Mouse (Mus musculus) ovary, postnatal 36 days (tissue): ENCODE measurements around the gene Rhou.
"Not testable (repeated sequence)": the region's sequence is repeated elsewhere in the genome, so short reads cannot be mapped to it uniquely, and the experiment has no call there.

Source experiments
- DNase-seq: peaks from one replicate; pipeline ENCODE4 v3.0.0; 2022; ENCODE audit warnings: low spot score, mixed read lengths

The Rhou gene

DNA sequence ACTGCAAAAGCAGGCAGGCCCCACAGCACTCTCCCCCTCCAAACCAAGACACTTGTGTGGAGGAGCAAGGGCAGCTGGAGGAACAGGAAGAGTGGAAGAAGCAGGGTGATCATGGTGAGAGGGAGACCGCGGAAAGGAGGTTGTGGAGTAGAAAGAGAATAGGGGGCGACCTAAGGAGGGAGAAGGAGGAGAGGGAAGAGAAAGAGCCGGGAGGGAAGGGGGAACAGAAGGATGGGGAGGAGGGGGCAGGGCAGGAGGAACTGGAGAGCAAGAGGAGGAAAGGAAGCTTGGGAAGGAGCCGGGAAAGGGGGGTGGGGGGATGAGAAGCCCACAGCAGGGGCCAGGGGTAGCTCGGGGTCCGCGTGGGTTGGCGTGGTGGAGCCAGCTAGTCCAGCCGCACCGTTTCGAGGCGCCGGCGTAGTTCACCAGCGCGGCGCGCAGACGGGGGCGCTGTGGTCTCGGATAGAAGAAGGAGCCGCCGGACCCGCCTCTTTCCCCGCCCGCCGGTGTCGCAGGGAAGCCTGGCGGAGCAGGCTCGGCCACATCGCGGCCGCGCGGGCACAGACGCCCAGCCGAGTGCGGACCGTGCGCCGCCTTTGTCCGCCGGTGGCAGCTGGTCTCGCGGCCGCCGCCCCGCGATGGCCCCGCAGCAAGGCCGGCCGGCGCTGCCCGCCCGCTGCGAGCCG is at the start of gene Rhou:
TSS of gene Rhou (plus strand) at position 622 of the 686 bp plus-strand sequence.
- peak; percentile 95 for DNase-seq

DNA sequence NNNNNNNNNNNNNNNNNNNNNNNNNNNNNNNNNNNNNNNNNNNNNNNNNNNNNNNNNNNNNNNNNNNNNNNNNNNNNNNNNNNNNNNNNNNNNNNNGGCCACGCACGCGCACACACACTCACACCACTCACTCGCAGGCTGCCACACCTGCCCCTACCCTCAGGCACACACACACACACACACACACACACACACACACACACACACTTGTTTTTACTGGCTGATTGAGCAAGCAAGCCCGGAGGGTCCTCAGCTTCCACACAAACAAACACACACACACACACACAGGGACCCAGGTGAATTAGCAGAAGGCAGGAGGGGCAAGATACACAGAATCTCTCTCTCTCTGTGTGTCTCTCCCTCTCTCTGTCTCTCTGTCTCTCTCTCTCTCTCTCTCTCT is 41.1 kb upstream of the Rhou start:
- peak; percentile 2 for DNase-seq

DNA sequence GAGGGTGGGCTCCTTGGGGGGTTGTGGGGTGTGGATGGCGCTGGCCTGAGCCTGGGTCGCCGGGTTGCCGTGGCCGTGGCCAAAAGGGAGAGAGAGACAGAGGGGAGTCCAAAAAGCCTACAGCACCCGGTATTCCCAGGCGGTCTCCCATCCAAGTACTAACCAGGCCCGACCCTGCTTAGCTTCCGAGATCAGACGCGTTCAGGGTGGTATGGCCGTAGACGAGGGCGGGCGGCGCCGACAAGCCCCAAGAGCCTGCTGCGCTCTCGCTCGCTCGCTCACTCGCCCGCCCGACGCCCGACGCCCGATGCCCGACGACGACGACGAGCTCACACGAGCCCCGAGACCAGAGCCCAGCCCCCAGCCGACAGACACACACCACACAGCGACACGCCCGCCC is 30.2 kb upstream of the Rhou start:
- DNase-seq: not testable (repeated sequence)

DNA sequence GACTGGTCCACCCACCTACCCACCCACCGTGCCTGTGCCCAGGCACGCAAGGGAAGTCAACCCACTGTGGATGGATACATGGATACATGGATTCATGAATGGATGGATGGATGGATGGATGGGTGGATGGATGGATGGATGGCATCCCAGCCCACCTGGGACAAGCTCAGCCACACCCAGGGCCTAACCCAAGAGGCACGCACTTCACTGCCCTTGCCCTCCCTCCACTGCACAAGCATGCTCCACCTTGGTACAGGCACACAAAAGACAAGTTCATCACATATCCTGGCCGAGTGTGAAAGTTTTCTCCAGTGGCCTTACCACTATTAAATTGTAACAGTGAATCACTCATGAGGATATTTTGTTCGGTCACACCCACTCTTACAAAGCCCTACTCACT is 29.5 kb upstream of the Rhou start:
- no peak for DNase-seq

DNA sequence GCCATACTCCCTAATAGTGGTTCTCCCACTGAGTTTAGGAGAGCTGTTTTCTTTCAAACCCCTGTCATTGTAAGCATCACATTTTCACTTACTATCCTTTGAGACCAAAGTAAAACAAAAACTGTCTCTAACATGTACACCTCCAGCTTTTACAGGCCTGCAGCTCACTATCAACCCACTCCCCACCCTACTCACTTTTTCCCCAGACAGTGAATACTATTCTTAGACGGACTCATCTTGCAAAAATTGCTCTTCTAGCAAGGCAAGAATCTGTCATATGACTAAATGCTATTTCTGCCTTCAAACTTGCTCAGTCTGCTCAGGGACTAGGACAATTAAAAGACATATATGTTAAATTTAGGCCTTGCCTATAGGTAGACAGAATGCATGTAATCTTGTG is 29.0 kb upstream of the Rhou start:
- DNase-seq: no peak

DNA sequence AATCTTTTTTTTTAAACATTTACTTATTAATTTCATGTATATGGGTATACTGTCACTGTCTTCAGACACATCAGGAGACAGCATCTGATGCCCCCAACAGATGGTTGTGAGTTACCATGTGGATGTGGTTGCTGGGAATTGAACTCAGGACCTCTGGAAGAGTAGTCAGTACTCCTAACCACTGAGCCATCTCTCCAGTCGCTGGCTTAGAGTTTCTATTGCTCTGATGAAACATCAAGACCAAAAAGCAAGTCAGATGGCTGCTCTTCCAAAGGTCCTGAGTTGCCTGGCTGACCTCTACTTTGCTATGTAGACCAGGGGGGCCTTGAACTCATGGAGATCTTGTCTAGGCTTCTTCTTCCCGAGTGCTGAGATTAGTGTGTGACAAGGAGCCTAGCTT is 28.0 kb upstream of the Rhou start:
- DNase-seq: no peak

DNA sequence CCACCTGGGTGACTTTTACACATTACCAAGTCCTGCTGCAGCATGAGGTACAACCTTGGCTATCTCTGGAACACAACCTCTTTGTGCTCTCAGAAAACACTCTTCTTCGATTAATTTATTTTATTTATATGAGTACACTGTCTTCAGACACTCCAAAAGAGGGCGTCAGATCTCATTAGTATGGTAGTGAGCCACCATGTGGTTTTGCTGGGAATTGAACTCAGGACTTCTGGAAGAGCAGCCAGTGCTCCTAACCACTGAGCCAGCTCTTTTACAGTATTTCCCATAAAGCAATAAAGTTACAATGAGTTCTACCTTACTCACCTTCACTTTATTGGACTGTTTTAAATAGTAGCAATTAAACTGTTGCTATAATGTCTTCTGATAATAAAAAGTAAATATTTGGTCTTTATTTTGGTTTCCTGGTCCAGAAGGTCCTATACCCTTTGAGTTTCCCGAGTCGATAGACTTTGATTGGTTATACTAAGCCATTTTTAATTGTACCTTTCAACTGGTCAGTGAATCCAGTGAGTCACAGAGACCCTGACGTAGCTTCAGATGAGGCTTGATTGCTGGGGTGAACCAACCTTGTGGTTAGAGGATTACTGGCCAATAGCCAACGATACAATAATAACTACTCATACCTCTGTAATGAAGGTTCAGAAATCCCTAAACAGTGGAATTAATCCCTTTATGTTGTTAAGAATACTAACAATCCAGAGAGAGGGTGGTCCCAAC is 26.1 kb upstream of the Rhou start:
- DNase-seq: no peak

DNA sequence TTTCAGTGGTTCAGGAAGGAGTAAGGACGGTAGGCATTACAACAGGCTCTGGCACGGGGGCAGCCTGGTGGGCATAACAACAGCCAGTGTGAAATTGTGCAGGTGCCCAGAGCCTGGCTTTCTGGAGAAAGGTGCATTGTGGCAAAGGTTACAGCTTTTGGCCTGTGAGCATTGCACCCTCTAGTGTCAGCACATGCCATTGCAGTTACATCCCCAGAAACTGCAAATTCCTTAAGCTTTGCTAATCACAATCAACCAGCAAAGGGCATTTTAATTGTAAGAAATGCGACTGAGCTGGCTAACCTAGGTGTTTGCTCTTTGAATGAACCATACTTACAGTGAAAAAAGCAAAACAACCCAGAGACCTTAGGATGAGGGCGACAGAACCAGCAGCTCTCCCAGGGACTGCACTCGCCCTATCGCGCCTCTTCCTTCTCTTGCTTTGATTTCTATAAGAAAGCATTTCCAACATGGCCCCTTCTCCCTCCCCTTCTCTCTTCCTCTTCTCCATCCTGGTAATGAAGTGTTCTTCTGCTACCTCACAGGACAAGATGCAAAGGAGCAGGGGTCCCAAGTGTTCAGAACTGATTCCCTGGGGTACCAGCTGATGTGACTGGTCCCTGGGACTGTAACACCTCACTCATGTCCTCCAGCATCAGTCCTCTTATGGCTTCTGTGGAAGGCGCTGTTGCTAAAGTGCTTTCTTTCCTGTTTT is 25.3 kb upstream of the Rhou start:
- DNase-seq: peak; percentile 42

DNA sequence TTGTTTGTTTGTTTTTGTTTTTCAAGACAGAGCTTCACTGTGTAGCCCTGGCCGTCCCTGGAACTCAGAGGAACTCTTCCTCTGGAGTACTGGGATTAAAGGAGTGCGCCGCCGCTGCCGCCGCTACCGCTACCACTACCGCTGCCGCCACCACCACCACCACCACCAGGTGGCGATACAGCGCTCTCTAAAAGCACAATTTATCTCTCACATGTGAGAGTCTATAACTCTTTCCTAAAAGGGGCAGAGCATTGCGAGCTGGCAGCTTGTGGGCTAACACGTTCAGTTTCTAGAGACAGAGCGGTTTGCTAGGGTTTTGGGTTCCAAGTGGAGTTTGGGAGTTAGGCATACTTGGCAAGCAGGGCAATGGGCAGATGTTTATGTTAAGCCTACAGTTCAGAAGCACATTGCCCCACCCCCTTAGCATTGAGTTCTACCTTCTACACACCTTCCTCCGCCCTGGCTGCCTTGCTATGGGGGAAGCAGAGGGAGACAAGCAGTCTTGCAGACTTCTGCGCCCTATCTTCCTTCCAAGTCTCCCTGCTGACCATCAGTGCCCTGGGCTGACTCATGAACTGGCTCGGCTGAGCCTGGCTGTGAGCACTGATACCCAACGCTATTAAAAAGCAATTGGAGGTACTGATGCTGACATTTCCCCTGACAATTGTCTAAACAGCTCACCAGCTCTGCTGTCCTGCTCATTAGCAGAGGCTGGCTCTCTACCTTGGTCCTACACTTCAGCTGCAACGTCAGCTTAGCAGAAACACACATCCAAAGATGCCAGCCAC is 24.6 kb upstream of the Rhou start:
- DNase-seq: peak; percentile 72

DNA sequence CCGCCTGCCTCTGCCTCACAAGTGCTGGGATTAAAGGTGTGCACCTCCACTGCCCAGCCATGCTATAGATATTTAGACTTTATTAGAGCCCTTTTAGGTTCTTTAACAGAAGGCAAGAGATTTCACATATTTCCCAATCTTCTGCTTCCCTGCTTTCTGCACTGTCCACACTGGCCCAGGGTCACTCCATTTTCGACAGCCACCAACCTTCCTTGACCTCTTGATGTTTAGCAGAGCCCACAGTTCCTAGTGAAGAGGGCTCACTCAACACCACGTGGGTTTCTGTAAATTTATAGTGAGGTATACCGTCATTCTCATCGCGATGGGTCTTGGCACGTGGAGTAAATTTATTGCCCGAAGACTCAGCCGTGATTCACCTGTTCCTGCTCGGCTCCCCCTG is 23.7 kb upstream of the Rhou start:
- no peak for DNase-seq

DNA sequence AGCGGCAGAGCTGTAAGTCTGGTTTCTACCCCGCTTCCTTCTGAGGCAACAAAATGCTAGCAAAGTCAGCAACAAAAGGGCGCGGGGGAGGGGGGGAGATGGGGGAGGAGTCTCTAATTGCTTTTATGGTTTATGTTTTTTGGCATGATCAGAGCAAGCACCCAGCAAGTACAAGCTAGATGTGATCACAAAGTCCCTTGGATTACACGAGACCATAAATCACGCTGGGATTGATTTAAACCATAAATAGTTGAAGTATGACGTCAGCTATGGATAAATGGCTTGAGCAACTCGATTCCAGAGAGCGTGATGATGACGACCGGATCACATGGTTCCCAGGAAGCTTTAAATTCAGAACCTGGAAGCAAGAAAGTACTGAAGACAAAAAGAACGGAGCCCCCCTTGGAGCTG is 22.9 kb upstream of the Rhou start:
- no peak for DNase-seq

DNA sequence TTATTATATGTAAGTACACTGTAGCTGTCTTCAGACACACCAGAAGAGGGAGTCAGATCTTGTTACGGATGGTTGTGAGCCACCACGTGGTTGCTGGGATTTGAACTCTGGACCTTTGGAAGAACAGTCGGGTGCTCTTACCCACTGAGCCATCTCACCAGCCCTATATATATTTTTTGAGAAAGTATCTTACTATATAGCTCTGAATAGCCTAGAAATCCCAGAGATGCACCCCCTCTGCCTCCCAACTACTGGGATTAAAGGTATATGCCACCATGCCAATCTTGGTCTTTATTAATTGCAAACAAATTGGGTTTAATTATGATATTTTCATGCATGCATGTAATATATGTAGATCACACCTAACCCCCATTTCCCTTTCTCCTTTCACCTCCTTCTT is 22.0 kb upstream of the Rhou start:
- DNase-seq: not testable (repeated sequence)

DNA sequence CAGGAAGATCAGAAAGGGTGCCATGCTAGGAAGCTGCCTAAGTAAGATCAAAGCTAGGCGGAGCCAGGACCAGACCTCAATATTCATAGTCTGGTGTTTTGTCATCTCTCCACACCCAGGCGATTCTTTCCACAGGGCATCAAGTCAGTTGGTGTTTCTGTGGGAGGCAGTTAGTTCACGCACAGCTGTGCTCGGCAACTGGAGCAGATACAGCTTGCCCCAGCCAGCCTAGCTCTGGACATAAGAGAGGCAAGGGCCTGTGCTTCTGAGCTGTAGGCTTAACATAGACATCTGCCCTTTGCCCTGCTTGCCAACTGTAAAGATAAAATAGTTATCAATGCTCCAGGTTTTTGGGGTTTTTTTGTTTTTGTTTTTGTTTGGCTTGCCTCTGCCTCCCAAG is 21.5 kb upstream of the Rhou start:
- no peak for DNase-seq

DNA sequence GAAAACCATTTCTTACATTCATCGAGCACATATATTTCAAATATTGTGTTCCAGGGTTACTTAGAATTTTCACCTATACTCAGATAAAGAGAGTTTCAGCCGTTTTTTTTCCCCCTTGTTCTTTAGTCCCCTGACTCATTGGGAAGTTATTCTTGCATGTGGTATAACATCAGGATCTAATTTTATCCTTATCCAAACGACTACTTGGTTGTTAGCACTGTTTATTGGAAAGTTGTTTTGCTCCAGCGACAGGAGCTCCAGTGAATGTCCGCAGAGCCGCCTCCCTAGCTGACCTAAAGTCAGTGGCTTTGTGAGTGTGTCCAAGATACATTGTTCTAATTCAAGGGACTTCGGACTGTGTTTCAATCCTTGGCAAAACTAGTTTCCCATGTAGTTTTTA is 19.9 kb upstream of the Rhou start:
- DNase-seq: no peak

DNA sequence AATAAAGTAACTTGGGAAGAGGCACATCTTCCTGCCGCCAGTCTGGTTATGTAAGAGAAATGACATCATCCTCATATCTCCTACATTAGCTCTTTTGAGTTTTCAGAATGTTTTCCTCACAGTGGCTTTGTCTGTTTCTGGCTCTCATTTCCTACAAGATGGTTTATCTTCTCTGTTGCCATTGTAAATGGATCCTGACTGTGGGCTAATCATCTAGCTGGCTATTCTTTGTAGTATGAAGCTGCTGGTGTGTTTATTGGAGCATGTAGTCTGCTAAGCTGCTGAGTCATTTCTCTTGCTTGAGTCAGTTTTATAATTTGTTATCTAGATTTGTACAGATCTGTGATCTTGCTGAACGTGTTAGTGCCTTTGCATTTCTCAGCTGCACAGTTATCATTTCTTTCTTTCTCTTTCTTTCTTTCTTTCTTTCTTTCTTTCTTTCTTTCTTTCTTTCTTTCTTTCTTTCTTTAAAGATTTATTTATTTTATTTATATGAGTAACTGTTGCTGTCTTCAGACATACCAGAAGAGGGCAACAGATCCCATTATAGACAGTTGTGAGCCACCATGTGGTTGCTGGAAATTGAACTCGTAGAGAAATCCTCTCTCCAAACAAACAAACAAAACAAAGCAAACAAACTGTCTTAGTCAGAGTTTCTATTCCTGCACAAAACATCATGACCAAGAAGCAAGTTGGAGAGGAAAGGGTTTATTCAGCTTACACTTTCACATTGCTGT is 19.2 kb upstream of the Rhou start:
- DNase-seq: no peak

DNA sequence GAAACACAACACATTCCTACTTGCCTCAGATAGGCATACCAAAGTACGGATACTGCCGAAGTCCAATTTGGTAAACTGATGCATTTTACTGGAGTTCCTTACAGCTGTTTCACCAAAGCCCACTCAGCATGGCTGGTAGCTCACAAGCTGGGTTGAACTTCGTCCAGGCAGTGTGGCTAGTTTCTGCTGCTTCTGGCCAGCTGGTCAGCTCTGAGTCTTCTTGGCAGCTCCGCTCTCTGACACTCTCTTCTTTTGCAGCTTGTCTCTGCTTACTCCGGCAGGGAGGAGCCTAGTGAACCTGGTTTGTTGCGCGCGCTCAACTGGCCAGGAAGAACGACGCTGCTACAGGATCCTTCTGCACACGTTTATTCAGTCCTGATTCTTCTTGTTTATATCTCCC is 18.1 kb upstream of the Rhou start:
- no peak for DNase-seq

DNA sequence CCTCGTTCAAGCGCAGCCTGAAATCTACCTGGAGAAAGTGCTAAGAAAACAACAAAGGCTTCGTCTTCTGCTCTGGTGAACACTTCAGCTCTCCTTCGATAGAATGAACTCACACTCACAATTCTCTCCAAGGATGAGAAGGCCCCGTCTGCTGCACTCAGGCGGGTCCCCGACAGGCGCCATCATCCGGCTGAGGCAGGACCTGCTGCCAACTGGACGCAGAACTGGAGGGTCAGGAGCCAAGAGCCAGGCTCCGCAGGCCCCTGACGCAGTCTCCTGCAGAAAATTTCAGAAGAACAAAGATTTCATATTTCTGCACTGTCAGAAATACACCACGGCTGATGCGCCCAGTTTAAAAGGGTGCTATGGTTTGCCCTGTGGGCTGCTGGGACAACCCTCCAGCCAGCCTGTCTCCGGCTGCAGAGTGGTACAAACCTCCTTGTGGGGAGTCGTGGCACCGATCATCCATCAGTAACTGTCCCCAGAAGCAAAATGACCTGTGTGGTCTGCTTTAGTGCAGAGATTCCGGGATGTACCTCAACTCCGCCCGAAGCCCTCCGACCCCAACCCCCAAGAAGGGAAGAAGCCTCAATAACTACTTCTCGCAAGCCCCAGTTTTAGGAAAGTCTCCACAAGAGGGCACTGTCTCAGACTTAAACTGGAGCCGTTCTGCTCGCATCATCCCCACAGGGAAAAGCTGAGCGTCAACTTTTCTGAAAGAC is 10.2 kb upstream of the Rhou start:
- DNase-seq: no peak

DNA sequence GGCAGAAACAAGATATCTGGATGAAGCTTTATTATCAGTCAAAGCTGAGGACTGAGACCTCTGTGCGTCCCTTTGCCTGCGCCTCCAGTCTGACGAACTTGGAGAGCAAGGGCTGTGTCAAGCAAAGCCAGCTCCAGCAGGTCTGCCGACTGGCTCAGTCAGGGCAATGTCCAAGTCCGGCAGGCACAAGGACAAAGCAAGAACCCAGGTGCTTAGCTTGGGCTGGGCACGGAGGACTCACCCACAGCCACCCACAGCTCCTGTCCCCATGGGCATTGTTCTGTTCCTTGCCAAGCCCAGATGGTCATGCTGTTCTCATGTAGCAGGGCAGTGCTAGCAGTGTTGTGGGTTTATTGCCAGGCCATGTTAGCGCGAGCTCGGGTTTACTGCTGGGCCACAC is 8.5 kb upstream of the Rhou start:
- DNase-seq: no peak

DNA sequence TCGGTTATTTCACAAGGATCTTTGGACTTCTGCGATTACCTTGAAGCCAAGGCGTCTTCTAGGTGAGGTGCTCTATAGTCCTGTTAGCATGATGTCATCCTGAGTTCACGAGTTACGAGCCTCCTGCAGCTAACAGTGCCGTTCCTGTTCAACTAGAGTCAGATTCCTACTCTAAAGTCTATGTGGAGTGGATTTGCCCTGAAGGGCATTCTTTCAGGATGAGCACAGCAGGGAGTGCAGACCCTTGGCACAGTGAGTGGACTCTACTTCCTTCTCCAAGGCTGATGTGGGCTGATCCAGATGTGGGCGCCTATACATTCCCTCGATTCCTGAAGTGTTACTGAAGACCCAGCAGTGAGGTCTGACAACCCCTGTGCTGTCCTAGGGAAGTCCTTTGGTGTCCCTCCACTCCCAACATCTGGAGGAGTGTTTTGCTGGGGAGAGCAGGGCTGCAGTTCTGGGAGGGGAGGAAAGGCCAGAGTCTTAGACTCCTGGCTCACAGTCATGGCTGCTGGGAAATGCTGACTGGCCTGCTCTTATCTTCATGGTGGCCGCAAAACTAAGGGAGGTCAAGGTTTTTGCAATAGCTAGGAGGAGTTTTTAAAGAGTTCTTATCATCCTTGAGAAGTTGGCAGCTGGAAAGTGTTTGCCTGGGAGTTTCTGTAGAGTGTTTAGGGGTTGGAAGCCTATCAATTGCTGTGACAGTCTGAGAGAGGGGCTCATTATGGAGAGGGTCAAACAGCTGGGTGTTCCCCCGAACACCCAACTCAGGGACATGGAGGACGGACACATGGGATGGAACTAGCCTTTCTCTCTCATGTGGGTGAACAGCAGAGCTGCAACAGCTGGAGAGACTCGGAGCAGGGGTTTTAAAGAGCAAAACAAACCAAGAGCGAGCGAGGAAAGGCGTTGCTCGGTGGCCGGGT is 5.2 kb upstream of the Rhou start:
- peak; percentile 47 for DNase-seq

DNA sequence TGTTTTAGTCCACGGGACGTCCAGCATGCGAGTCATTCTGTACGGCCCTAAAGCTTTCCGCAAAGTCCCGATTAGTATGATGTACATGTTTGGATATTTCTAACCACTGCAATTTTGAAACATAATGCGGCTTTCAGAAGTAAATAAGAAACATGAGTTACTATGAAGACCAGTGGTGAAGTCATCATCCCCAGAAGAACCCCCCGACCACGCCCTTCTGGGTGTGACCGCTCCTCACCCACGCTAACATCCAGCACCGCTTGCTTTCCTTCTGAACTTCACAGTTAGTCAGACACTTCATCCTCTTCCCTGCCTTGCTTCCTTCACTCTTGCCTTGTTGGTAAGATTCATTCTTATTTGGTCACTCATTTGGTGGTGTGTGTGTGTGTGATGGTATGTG is 4.2 kb upstream of the Rhou start:
- no peak for DNase-seq
